Mouse (Mus musculus): ENCODE measurements around the gene Capza3.
A peak's percentile ranks its signal among the peaks of the same experiment; 100 is the strongest.

The Capza3 gene

DNA sequence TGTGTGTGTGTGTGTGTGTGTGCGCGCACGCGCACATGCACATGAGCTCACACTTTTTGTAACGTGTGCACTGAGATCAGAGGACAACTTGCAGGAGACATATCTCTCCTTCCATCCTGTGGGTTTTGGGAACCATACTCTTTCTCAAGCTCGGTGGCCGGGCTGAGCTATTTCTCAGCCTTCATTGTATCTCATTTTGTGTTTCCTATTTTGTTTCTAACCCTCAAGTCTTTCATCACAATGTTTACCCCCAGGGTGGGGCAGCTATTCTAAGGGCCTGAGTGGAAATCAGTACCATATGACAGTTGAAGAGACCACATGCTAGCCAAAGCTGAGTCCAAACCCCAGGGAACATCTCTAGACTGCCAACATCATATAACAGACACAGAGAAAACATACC lies at the start of gene Capza3:
Gene Capza3, plus strand, starts transcription at position 301 of the 400 bp plus-strand sequence.
- DNase-seq (ENCODE audit: low spot score in 2 of 2), result no peak

- no peak for DNase-seq (ENCODE audit: low spot score in 2 of 2)
Measured at GRCm38 (mm10) chr6:140005181-140005580, 35.9 kb upstream of the Capza3 start.

GRCm38 (mm10) chr6:140024404-140024803 lies 16.6 kb upstream of the Capza3 start:
- no peak for DNase-seq (ENCODE audit: low spot score in 2 of 2)

DNA sequence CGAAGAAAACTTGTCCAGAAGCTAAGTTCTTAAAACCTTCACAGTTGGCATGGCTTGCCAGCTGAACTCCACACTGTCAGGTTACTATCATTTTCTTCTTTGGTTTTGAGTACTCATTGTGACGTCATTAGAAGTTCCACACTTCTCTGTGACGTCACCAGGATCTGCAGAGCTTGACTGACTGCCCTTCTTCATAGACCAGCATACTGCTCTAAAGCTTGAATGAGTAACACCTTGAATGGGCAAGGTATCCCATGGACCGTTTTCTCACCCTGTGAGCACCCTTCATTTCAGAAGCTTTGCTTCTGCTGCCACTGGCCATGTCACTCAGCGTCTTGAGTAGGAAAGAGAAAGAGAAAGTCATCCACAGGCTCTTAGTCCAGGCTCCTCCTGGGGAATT lies 305 bp downstream of the Capza3 start, which contains the start of gene Plcz1:
Gene Plcz1, minus strand, starts transcription at position 101 of the 400 bp plus-strand sequence.
- no peak for DNase-seq (ENCODE audit: low spot score in 2 of 2)

- no peak for DNase-seq (ENCODE audit: low spot score in 2 of 2)
Measured at GRCm38 (mm10) chr6:140051476-140051875, 10.4 kb downstream of the Capza3 start.

GRCm38 (mm10) chr6:140054271-140054928 lies 13.3 kb downstream of the Capza3 start:
- DNase-seq (ENCODE audit: low spot score in 2 of 2), result peak in 1 of 2 experiments; percentile 11

DNA sequence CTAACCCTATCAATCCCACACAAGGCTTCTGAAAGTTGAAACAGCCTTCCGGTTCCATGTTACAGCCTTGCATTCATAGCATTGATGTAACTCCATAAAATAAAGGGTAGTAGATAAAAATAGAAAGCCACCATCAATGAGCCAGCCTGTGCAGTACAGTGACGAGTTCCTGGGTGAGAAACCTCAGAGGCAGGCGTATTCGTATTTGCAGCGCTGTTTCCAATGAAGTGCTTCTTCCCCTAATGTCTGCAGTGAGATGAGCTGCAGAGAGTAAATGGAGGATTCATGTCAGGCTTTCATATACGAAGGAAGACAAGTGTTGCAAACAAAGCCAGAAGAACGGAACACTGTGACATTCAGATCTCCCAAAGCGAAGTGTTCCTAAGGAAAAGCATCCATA lies 28.1 kb downstream of the Capza3 start:
- no peak for DNase-seq (ENCODE audit: low spot score in 2 of 2)

DNA sequence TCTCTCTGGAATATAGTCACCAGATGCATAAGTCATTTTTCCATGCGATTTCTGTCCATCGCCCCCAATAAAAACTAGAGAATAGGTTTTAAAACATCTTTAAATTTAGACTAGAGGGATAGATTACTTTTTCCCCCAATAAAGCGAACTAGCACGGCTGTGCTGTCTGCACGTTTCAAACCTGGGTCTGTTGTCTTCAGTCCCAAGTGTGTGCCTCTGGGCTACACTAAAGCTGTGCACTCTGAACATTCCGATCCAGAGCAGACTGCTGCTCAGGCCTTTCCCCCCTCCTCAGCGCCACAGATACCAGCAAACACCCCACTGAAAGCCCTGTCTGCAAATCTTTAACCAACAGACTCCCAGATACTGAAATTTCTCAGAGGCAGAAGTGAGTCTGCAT lies 39.9 kb downstream of the Capza3 start:
- no peak for DNase-seq (ENCODE audit: low spot score in 2 of 2)

DNA sequence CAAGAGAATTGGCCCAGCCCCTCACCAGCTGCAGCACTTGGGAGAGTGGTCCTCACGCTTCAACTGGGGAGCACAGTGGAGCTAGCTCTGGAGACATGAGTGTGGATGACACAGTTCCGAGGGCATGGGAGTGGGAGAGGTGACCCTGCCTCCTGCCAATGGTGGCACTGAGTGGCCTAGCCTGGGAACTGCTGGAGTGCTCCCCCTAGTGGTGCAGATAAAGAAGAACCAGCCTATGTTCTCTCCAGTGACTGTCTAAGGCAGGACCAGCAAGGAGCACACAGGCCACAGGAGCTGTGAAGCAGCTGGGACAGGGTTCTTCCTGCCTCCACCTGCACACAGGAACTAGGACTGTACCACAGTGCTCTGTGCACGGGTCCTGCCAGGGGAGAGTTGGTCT lies 40.7 kb downstream of the Capza3 start:
- no peak for DNase-seq (ENCODE audit: low spot score in 2 of 2)

DNA sequence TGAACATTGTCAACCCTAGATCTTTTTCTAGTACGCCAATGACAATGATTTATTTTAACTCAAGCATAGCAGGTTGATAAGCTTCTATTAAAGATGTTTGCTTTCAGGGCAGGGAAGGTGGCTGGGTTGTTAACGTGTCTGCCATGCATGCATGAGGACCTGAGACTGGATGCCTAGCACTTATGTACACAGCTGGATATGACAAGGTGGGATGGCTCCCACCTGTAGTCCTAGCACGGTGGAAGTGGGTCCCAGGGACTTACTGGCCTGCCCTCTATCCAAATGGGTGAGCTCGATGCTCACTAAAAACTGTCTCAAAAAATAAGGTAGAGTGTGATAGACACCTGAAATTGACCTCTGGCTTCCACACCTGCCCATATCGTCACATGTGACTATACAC lies 48.8 kb downstream of the Capza3 start:
- DNase-seq (ENCODE audit: low spot score in 2 of 2), result no peak

Data from frontal cortex, postnatal 14 days (tissue).